11 mouse cellular contexts compared by ENCODE assay signal in genomic region chr2:170307589-170308021, GRCm38 (mm10).
DNase-seq lines count a peak whose midpoint lies in the region; ATAC-seq lines count a peak whose summit lies in the region.
"Had no signal": no experiment of that assay in that cellular context is flagged by ENCODE, and none has a peak within 500 bp of the region (broad histone marks: within the 10 kb centered on the region; RNA-seq: fewer than 3 reads in every experiment).

No protein-coding gene starts in this region.

- H3K36me3 ChIP-seq in heart, embryonic 16.5 days (ENCODE audit: control insufficient read depth, insufficient read depth), result no peaks in the 10 kb centered on the region
- no peaks in the 10 kb centered on the region for H3K36me3 ChIP-seq in hindbrain, embryonic 10.5 days
- no peaks in the 10 kb centered on the region for H3K36me3 ChIP-seq in kidney, embryonic 14.5 days (ENCODE audit: control insufficient read depth, insufficient read depth, low read length)

- 55% methylated on average over 7 of the region's 7 CpGs for WGBS in heart, embryonic 16.5 days
- WGBS in hindbrain, embryonic 10.5 days, result 77% methylated on average over 7 of the region's 7 CpGs
- WGBS in kidney, embryonic 14.5 days, result 64% methylated on average over 7 of the region's 7 CpGs

- peak overlapping the region; percentile 69 for H3K27ac ChIP-seq in heart, embryonic 16.5 days (ENCODE audit: low read length)
- H3K27ac ChIP-seq in hindbrain, embryonic 10.5 days, result 0 out of 2 replicates have a peak overlapping the region, but pooled peaks have one; percentile 13
- no peak overlapping the region for H3K27ac ChIP-seq in kidney, embryonic 14.5 days (ENCODE audit: low read depth, low read length)
- H3K27ac ChIP-seq: liver, embryonic 14.5 days had no signal

- no peak for DNase-seq in heart, postnatal 36 days
- DNase-seq in hindbrain, embryonic 10.5 days (ENCODE audit: low spot score), result no peak
- DNase-seq in layer of hippocampus, postnatal 10 days (ENCODE audit: low spot score in 2 of 2), result no peak
- DNase-seq in left cerebral cortex, postnatal 4 days, result no peak
- DNase-seq: cerebellum, adult 18-20 months; retina, postnatal 1 day had no signal

- no peak overlapping the region for H3K9ac ChIP-seq in heart, embryonic 16.5 days (ENCODE audit: low read length)
- H3K9ac ChIP-seq in kidney, embryonic 14.5 days (ENCODE audit: low read depth, low read length), result no peak overlapping the region
- H3K9ac ChIP-seq: liver, embryonic 14.5 days had no signal

- peaks cover 11% of the 10 kb centered on the region for H3K4me1 ChIP-seq in heart, embryonic 16.5 days (ENCODE audit: control insufficient read depth, insufficient read depth, low read length)
- H3K4me1 ChIP-seq in hindbrain, embryonic 10.5 days (replicated peaks), result peaks cover 24% of the 10 kb centered on the region
- H3K4me1 ChIP-seq in kidney, embryonic 14.5 days (ENCODE audit: control insufficient read depth, insufficient read depth, low read length), result peaks cover 3% of the 10 kb centered on the region; the same call in 1 of the 2 replicates

- ATAC-seq in heart, embryonic 16.5 days (replicated peaks; ENCODE audit: extremely low read depth, insufficient read depth, low FRiP score), result peak; percentile 30; the same call in 1 of the 2 replicates
- ATAC-seq in activated CD4-positive, CD25-positive, alpha-beta regulatory T cell, adult 4 months, result peak; percentile 59
- peak; percentile 67 for ATAC-seq in monocyte, adult 5-6 weeks (replicated peaks; ENCODE audit: insufficient number of reproducible peaks, low FRiP score, low TSS enrichment, poor library complexity, severe bottlenecking)
- no peak for ATAC-seq in kidney, embryonic 14.5 days (ENCODE audit: low FRiP score, low TSS enrichment)

- H3K9me3 ChIP-seq in heart, embryonic 16.5 days (replicated peaks; ENCODE audit: control insufficient read depth, low read length), result 0 out of 2 replicates have a peak, but pooled peaks cover 2% of the 10 kb centered on the region
- peaks cover 2% of the 10 kb centered on the region; the same call in 1 of the 2 replicates for H3K9me3 ChIP-seq in hindbrain, embryonic 10.5 days
- 0 out of 2 replicates have a peak, but pooled peaks cover 3% of the 10 kb centered on the region for H3K9me3 ChIP-seq in kidney, embryonic 14.5 days (ENCODE audit: control insufficient read depth, low read length)

- intact Hi-C loops in heart, postnatal 36 days (cut with DNase I), result no loop called here
- intact Hi-C loops in left cerebral cortex, postnatal 4 days (cut with DNase I), result no loop called here

- H3K4me2 ChIP-seq in heart, embryonic 16.5 days (ENCODE audit: low read depth, low read length), result no peak overlapping the region
- H3K4me2 ChIP-seq in kidney, embryonic 14.5 days (replicated peaks; ENCODE audit: low read depth, low read length), result no peak overlapping the region

- no peaks in the 10 kb centered on the region for H3K27me3 ChIP-seq in heart, embryonic 16.5 days (ENCODE audit: control insufficient read depth, insufficient read depth, low read length)
- H3K27me3 ChIP-seq in hindbrain, embryonic 10.5 days (ENCODE audit: insufficient read depth, poor library complexity, severe bottlenecking), result no peaks in the 10 kb centered on the region
- no peaks in the 10 kb centered on the region for H3K27me3 ChIP-seq in kidney, embryonic 14.5 days (ENCODE audit: control insufficient read depth, insufficient read depth, low read length)

- H3K4me3 ChIP-seq in heart, embryonic 16.5 days (ENCODE audit: low read length), result no peak overlapping the region
- no peak overlapping the region for H3K4me3 ChIP-seq in hindbrain, embryonic 10.5 days
- H3K4me3 ChIP-seq in kidney, embryonic 14.5 days (ENCODE audit: low read length), result no peak overlapping the region
